Mouse (Mus musculus) G1E (cell line): ENCODE measurements around the gene Saal1.
A peak's percentile ranks its signal among the peaks of the same experiment; 100 is the strongest.

Experiments used
- CTCF ChIP-seq: IDR thresholded peaks from 2 replicates; pipeline ENCODE4 v1.5.1; 2012; ENCODE audit warnings: low read depth, low read length, inconsistent platforms, mixed read lengths
- GATA1 ChIP-seq: IDR thresholded peaks from 2 replicates; pipeline ENCODE4 v1.6.1; 2012; ENCODE audit warnings: borderline replicate concordance, low read length, inconsistent platforms, mixed read lengths

- peak; percentile 58 for TF ChIP-seq CTCF
- TF ChIP-seq GATA1 = no peak
Measured at GRCm38 (mm10) chr7:46714518-46714917, 4.0 kb upstream of the Saal1 start.
